Mouse (Mus musculus) embryo, embryonic 11.5 days (tissue): ENCODE measurements around the gene Parp4.
A peak's percentile ranks its signal among the peaks of the same experiment; 100 is the strongest.

Experiments used
- DNase-seq: peaks from one replicate; pipeline ENCODE4 v3.0.0-alpha.2; 2012; ENCODE audit warnings: low read depth, low spot score

The Parp4 gene

GRCm38 (mm10) chr14:56575416-56575815 lies at the start of gene Parp4, which contains the start of gene Cenpj:
Gene Parp4 (plus strand): TSS chr14:56575619.
Gene Cenpj (minus strand): TSS chr14:56575425.
- peak; percentile 49 for DNase-seq

GRCm38 (mm10) chr14:56530788-56531187 lies 44.6 kb upstream of the Parp4 start:
- no peak for DNase-seq

GRCm38 (mm10) chr14:56544946-56545345 lies 30.5 kb upstream of the Parp4 start:
- DNase-seq = no peak

- DNase-seq = no peak
Measured at GRCm38 (mm10) chr14:56545491-56545890, 29.9 kb upstream of the Parp4 start.

- DNase-seq = no peak
Measured at GRCm38 (mm10) chr14:56550960-56551359, 24.5 kb upstream of the Parp4 start.

- DNase-seq = no peak
Measured at GRCm38 (mm10) chr14:56552924-56553323, 22.5 kb upstream of the Parp4 start.

- no peak for DNase-seq
Measured at GRCm38 (mm10) chr14:56553331-56553730, 22.1 kb upstream of the Parp4 start.

GRCm38 (mm10) chr14:56554716-56555115 lies 20.7 kb upstream of the Parp4 start:
- DNase-seq = no peak

- DNase-seq = no peak
Measured at GRCm38 (mm10) chr14:56559134-56559533, 16.3 kb upstream of the Parp4 start.

- DNase-seq = no peak
Measured at GRCm38 (mm10) chr14:56567476-56567875, 7.9 kb upstream of the Parp4 start.

- no peak for DNase-seq
Measured at GRCm38 (mm10) chr14:56569041-56569440, 6.4 kb upstream of the Parp4 start.

GRCm38 (mm10) chr14:56571310-56572093 lies 3.9 kb upstream of the Parp4 start:
- peak; percentile 94 for DNase-seq

- DNase-seq = no peak
Measured at GRCm38 (mm10) chr14:56572546-56572945, 2.9 kb upstream of the Parp4 start.

GRCm38 (mm10) chr14:56575969-56576901 lies 816 bp downstream of the Parp4 start:
- DNase-seq = no peak

- no peak for DNase-seq
Measured at GRCm38 (mm10) chr14:56579011-56579410, 3.6 kb downstream of the Parp4 start.

- DNase-seq = no peak
Measured at GRCm38 (mm10) chr14:56581117-56581516, 5.7 kb downstream of the Parp4 start.

GRCm38 (mm10) chr14:56582294-56582693 lies 6.9 kb downstream of the Parp4 start:
- no peak for DNase-seq

- DNase-seq = no peak
Measured at GRCm38 (mm10) chr14:56592191-56592590, 16.8 kb downstream of the Parp4 start.

- DNase-seq = no peak
Measured at GRCm38 (mm10) chr14:56594811-56595210, 19.4 kb downstream of the Parp4 start.

- peak; percentile 23 for DNase-seq
Measured at GRCm38 (mm10) chr14:56598759-56599158, 23.3 kb downstream of the Parp4 start.

GRCm38 (mm10) chr14:56602069-56602468 lies 26.6 kb downstream of the Parp4 start:
- DNase-seq = no peak

- DNase-seq = no peak
Measured at GRCm38 (mm10) chr14:56604438-56604837, 29.0 kb downstream of the Parp4 start.
